Mouse (Mus musculus): ENCODE measurements at regions not wholly inside any gene's neighbourhood (a gene's known extent, or its start where the extent isn't known, plus 50 kb on each side); places are given as distances from the start of the nearest gene placed in this dataset.

DNA sequence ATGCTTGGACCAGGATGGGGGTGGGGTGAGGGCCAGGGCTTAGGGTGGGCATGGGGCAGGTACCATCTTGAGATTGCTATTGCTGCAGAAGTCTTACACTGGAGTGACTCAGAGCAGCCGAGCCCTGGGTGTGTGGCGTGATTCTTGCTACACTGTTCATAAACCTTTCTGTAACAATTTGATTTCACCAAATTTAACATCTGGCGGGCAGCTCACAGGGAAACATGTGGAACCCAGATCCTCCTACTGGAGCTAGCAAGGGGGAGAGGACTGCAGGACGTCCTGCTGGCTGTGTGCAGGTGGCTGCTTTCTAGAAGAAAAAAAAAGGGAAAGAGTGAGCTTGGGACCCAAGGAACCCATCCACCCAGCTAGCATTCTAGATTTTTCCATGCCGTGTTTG lies 719.7 kb downstream of the Vrk1 start:
- no peak for DNase-seq (ENCODE audit: low spot score in 2 of 2)

DNA sequence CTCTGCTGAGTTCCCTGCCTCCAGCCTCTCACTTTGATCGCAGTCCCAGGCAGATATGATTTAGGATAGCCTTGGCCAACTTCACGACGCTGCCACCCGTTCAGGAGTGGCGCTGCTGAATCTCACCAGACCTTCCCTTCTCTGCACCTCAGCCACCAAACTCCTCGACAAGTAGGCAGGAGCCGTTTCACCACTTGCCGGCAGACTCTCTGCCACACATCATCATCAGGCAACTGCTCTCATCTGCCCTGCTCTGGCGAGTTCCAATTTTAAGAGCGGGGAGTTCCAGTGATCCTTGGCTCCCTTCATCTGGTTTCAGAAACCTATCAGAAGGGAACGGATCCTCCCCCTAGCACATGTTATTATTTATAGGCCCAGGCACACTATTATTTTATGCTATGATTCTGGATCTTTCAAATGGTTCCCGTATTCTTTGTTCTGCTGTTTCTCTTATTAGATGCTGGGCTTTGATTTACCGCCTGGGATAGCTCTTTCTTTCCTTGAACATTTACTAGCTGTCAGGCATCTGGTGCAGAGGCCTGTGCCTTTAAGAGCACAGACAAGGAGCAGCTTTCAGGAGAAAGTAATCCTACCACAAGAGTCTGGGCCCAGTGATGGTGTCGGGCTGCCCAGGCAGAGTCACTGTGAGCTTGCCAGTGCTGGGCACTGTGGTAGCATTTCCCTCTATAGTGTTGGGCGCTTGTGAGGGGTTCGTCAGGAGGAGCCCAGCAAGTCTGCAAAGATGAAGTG lies 722.3 kb downstream of the Vrk1 start:
- no peak for DNase-seq (ENCODE audit: low spot score in 2 of 2)

DNA sequence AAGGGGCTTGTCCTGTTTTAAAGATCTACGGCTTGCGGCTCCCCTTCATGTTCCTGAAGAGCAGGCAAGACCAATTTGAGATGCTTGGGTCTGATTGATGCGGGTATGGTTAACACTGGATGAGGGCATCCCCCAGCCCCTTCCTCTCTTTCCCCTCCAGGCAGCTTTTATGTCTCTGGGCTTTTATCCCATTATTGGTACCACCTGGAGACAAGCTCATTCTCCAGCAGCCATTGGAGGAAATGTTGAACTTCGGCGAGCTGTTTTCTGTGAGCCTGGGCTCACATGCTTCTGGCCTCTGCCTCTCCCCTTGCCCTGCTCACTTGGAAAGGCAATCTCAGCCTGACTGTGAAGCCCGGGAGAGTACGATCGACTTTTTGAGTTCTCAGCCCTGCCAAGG lies 738.7 kb downstream of the Vrk1 start:
- DNase-seq (ENCODE audit: low spot score in 2 of 2) = no peak

DNA sequence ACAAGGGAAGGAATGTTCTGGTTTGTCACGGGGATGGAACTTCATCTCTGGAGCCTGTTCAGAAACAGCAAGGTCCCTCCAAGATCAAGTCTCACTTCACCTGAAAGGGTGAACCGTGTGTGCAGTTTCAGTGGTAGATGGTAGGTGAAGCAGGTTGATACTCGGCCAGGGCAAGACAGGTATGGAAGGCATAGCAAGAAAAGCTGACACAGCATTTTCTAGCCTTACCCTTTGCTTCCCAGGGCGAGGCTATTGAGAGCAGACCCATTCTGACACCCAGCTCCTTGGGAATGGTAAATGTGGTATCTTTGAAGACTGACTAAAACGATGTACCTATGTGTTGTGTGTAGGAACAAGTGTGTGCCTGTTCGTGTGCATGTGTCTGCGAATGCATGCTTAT lies 724.9 kb upstream of the 3110018I06Rik start:
- DNase-seq (ENCODE audit: low spot score in 2 of 2) = no peak

DNA sequence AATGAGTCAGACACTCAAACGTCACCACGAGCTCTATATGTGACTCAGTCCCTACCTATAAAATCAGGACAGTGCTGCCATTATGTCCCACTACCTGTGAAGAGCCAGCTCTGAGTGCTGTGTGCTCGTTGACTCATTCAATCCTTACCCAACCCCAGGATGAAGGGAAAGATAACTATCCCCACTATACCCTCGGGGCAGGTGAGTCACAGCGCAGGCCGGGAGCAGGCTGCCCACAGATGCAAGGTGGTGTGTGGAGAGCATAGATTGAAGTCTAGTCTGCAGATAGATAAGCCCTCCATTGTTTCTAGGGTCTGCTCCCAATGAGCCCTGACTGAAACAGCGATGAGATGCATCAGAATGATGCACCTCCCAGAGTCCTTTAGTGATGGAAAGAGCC lies 723.9 kb upstream of the 3110018I06Rik start:
- DNase-seq (ENCODE audit: low spot score in 2 of 2) = no peak

DNA sequence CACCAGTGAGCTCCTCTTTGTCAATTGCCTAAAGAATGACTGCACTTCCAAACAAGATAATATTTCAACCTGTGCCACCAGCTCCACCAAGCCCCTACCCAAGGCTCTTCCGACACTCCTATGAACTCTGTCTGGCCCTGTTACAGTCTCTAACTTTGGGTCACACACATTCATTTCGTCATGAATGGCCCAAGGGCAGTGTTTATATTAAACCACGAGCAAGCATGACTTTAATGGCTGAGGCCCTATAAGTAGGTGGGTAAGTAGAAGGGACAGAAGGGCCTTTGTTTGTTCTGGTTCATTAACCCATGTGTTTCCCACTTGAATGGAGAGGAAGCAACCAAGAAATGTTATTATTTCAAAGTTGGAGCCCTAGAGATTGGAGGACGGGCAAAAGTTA lies 714.9 kb upstream of the 3110018I06Rik start:
- no peak for DNase-seq (ENCODE audit: low spot score in 2 of 2)

DNA sequence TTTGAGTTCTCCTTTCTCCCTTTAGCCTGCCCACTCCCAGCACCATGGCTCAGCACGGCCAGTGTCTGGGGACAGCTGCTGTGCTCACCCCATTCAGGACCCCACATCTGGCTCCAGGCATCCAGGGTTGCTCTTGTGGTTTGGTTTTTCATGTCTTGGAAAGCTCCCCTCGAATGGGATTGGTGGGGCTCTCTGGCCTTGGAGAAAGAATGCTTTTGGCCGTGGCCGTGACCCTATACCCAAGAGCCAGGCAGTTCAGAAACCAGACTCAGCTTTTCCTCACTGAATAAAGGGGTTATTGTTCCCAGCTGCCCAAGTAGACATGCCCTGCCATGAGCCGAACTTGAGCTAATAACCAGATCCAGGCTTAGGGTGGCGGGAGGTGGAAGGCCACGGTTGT lies 691.8 kb upstream of the 3110018I06Rik start:
- DNase-seq (ENCODE audit: low spot score in 2 of 2) = no peak

DNA sequence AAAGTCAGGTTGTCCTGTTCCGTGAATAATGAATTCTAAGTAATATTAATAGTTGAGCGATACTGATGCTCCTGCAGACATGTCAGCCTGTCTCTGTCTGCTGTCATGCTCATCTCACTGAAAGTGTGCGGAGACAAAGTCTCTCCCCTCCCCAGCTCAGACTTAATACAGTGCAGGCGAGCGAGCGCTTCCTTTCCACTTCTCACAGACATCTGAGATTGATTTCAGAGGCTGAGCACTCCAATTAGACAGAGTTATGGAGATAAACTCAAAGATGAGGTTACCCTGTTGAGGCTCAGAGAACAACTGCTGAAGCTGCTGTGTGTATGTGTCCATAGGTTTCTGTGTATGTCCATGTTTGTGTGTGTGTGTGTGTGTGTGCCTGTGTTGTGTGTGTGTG lies 668.7 kb upstream of the 3110018I06Rik start:
- DNase-seq (ENCODE audit: low spot score in 2 of 2) = no peak

DNA sequence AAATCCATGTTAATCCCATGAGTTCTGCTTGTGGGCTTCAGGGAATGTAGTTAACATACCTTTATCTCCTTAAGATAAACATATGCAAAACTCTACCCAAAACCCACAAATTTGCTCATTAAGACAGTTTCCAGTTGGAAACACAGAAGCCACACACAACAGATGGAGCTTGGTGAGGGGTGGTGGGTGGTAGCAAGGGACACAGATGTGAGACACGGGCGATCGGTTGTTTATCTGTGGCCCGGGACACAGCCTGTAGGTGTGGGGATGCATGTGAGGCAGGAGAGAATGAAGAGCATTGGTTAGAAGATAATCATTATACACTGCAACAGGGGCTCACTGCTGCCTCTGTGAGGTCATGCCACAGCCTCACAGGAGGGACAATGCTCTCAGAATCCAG lies 666.1 kb upstream of the 3110018I06Rik start:
- DNase-seq (ENCODE audit: low spot score in 2 of 2) = no peak

DNA sequence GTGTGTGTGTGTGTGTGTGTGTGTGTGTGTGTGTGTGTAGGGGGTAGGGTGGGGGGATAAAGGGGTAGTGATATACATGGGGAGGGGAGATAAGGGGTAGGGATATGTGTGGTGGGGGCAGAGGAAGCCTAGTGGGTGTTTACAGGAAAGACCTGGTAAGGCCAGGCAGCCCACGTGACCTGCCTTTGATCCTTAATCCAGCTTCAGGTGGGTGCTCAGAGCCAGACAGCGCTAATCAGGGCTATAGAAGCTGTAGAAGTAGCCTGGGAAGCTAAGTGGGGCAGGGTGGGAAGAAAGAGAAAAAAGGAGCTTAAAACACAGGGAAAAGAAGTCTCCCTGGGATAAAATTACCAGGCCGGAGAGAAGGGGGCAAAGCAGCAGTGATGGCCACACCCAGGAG lies 659.9 kb upstream of the 3110018I06Rik start:
- no peak for DNase-seq (ENCODE audit: low spot score in 2 of 2)

DNA sequence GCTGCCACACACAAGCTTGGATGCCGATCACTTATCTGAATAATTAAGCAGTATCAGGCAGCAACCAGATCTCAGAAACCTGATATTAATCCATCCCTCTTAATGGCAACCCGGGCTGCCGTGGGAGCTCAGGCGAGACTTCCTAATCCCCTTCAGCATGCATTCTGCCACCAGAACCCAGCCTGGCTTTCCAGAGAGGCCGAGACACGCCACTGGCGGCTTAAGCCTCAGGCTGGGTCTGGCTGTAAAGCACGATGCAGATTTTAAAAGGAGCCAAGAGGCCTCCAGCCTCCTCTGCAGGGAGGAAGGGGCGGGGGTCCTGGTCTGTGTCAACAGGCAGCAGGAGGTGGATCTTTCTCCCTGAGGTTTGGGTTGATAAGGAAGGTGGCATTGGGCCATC lies 659.1 kb upstream of the 3110018I06Rik start:
- DNase-seq (ENCODE audit: low spot score in 2 of 2) = no peak

DNA sequence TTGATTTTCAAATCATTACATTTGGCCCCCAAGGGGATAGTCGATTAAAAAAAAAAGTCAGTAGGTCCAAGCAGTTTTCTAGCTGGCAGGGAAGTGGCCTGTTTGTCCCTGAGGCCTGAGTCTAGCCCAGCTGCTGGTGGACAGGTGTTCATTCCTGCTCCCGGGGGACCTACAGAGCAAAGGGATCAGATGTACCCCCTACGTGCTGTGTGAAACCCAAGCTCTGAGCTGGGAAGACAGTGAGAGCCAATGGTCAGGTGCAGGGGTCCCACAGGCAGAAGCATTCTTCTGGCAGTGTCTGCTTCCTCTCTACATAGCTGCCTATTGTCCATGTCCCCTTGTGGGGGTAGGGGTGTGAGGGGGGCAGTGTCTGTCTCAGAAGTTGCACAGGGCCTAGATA lies 653.2 kb upstream of the 3110018I06Rik start:
- no peak for DNase-seq (ENCODE audit: low spot score in 2 of 2)

DNA sequence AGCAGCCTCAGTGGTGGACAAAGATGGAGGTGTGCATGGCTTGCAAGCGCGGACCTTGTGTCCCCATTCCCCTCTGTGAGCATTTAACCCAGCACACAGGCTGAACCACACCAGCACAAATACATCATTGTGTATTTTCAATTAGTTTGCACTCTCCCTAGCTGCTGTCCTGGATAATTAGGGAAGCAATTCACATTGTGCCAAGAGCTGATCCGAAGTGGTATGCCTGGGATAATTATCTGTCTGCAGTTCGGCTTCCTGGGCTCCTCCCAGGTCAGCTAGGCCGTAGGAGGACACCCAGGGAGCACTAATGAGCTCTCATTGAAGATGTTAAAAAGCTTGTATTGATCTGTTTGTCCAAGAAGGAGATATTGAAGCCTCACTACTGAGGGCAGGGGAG lies 648.8 kb upstream of the 3110018I06Rik start:
- no peak for DNase-seq (ENCODE audit: low spot score in 2 of 2)

DNA sequence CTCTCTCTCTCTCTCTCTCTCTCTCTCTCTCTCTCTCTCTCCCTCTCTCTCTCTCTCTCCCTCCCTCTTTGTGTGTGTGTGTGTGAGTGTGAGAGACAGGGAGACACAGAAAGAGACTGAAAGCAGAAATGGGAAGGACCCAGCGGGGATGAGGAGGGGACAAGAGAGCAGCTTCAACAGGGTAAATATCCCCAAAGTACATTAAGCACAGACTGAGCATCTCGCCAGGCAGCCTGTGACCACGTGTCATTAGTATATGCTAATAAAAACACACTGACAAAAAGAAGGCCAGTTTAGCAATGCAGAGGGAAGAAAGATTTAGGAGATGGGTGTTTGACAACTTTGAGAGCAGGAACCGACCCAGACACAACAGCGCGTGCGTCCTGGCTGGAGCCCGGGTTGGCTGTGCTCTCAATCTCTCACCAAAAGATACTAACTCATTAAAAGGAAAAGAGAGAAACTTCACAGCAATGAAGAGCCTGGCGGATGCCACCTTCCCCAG lies 648.2 kb upstream of the 3110018I06Rik start:
- DNase-seq (ENCODE audit: low spot score in 2 of 2) = no peak

DNA sequence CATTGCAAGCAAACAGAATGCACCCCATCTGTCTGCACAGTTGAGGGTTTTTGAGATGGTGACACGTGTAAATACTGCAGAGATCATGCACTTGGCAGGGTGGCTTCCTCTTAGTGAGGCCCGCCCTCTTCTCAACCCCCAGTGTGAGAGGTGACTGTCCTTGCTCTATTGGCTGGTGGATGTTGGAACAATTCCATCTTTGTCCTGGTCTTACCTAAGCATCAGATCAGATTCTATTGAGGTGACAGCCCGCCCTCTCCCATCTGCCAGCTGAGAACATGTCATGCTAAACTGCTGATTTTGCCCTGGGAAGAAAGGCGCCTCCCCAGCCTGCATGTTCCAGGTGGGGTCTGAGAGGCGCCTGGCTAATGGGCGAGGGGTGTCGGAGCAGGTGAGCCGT lies 646.4 kb upstream of the 3110018I06Rik start:
- no peak for DNase-seq (ENCODE audit: low spot score in 2 of 2)

DNA sequence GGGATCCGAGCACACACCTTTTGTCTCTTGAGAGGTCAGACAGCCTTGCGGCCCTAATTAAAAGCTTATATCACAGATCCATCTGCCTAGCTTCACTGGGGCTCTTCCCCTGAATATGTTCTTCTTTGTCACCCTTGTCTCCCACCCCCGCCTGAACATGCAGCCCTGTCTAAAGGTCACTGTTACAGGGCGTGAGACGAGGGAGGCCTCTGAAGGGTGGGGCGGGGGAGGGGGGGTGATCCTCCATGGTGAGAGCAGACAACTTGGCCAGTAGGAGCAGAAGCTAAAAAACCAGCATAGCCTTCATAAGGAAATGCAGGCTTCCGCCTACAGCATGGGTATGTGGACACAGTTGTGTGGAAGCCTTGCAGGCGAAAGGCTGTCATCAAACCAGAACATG lies 646.0 kb upstream of the 3110018I06Rik start:
- no peak for DNase-seq (ENCODE audit: low spot score in 2 of 2)

DNA sequence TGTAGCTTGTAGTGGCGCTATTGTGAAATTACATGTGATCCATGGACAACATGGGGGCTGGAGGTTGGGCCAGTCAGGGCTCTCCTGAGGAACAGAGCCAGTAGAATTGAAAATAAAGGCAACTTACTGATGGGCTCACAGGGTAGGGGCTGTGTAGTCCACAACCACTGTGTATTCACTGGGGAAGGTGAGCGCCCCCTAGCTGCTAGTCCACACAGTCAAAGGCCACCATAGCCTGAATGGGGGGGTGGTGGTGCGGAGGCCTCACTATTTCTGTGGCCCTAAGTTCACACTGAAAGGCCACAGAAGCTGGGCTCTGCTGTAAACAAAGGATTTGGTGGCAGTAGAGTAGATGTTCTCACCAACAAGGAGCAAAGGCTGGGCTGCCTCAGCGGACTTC lies 636.8 kb upstream of the 3110018I06Rik start:
- DNase-seq (ENCODE audit: low spot score in 2 of 2) = no peak

DNA sequence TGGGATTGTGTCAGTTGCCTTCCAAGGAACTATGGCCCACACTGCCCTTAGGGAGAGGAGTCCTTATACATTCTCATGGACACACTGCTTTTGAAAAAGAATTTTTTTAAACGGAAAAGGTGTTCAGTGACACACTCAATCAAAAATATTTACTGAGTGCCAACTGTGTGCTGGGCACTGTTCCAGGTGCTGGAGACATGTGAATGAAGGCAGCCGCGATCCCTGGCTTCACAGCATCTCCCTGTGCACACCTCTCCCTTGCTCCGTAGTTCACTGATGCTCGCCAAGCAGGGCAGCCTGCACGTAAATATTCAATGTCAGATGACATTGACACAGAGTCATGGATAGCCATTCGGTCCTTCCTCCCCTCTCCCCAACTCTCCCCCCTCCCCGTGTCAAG lies 635.7 kb upstream of the 3110018I06Rik start:
- no peak for DNase-seq (ENCODE audit: low spot score in 2 of 2)

DNA sequence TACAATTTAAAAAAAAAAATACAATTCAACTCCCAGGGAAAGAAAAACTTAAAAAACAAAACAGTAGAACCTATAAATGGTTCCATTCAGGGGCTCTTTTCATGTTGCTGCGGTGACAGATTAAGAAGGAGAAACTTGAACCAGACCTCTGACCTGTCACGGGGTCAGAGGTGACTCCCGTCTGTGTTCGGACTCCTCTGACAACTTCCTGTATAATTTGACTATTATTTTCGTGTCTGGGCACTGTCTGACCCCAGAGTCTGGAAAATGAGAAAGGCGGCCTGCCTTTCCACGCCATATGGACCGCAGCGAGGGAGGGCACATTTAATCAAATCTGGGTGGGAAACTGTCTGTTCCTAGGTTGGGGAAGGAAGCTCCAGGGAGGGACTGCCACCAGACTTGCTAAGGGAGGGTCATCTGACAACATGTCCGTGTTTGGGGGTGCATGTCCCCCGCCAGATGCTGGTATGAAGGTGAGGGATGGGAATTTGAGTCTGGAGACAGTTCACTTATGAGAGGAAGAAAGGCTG lies 634.7 kb upstream of the 3110018I06Rik start:
- DNase-seq (ENCODE audit: low spot score in 2 of 2) = no peak

DNA sequence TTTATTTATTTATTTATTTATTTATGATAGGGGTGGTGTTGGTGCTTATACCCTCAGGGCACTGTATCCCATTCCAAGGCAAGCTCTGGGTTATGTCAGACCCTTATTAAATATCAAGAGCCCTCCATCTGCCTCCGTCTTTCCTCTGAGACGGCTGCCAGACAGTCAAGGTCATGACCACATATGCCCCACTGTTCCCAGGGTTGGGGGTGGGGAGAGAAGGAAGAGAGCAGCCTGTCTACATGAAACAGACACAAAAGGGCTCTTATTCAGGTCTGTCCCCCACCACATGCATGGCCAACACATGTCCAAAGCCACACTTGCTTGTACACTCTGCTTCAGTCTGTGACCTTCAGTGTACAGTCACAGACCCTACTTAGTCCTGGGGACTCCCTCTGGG lies 632.9 kb upstream of the 3110018I06Rik start:
- no peak for DNase-seq (ENCODE audit: low spot score in 2 of 2)

DNA sequence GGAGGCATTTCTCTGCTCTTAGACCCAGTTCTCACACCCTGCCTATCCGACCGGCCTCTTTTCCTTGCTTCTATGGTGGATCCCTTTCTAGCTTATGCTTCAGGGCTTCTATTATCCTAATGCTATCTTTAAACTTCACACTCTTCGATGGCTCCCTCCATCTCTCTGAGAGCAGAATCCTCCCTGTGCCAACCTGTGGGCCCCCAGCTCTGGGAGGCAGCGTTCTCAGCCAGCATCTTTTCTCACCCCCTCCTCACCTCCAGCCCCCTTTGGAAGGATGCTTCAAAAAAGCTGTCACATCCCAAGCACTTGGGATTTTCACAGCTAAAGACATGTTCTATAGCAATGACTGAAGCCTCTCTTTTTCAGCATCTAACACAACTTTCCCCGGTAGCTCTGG lies 626.8 kb upstream of the 3110018I06Rik start:
- DNase-seq (ENCODE audit: low spot score in 2 of 2) = no peak

DNA sequence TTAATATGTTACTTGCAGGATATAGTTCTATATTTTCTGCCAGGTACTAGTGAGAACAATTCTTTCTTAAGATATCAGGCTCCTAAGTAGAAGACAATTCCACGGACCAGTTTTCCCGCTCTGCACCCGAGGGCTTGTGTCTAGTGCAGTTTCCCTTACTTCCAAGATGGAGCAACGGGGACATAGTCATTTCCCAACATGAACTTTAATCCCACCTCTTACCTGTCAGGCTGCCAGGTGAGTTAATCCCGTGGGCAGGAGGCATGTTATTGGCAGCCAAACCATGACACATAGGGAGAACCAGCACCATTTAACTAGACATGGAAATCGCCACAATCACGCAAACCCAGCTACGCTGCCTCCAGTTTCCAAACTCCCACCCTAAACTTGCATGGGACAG lies 624.4 kb upstream of the 3110018I06Rik start:
- no peak for DNase-seq (ENCODE audit: low spot score in 2 of 2)

DNA sequence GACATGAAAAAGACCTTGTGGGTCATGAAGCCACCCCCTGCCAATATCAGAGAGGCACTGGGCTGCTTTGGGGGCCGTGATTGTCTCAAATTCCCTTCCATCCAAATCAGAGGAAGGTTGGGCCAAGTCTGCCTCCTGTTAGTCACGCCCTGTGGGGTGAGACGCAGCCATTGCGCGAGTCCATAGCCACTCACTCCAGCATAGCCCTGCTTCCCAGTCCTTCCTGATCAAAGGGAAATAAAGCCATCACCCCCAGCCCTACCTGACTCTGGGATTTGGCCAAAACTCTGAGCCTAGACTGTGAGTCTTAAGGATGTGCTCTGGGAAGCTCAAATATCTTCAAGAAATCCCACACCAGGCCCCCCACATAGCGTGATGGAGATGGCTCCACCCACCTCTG lies 620.4 kb upstream of the 3110018I06Rik start:
- DNase-seq (ENCODE audit: low spot score in 2 of 2) = no peak

DNA sequence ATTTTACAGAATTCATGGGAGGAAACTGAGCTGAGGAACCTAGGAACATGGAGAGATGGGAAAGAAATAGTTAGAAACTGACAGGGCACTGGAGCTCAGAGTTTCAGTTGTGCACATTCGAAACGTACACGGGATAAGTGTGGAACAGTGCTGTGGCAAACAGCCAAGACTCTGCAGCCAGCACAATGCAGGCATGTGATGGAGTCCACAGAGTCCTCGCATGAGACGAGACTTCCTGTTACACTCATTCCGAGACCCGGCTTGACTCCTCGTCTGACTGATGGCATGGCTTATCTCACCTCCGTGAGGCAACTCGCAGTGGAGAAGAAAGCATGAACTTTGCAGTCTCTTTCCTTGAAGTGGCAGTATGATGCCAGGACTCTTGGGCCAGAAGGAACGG lies 617.0 kb upstream of the 3110018I06Rik start:
- DNase-seq (ENCODE audit: low spot score in 2 of 2) = no peak

Measured in urinary bladder, postnatal 36 days (tissue).